Mouse (Mus musculus): ENCODE measurements around the gene Baiap2l1. TPM values are rescaled to one million over a fixed set of nuclear protein-coding genes. Genes with fewer than 3 reads are reported as not detected.

Gene Baiap2l1
- polyA plus RNA-seq, 1 experiment from 2014 or later = 13.2 TPM

GRCm38 (mm10) chr5:144245592-144245991, 112.3 kb downstream of the Baiap2l1 start:
- Histone ChIP-seq H3K27ac (ENCODE audit: low read depth, low read length) (no peak overlapping the region), H3K27me3 (ENCODE audit: control insufficient read depth, insufficient read depth, low read length) (no peaks in the 10 kb centered on the region), H3K4me3 (ENCODE audit: low read length) (no peak overlapping the region), H3K9me3 (ENCODE audit: control insufficient read depth, low read length) (0 out of 2 replicates have a peak, but pooled peaks cover 4% of the 10 kb centered on the region), H3K36me3 (ENCODE audit: control insufficient read depth, insufficient read depth, low read length) (no peaks in the 10 kb centered on the region), H3K4me1 (ENCODE audit: control insufficient read depth, insufficient read depth, low read length) (peaks cover 6% of the 10 kb centered on the region; the same call in 1 of the 2 replicates), H3K9ac (ENCODE audit: low read depth, low read length) (no peak overlapping the region), H3K4me2 (replicated peaks; ENCODE audit: low read depth, low read length) (no peak overlapping the region)
- 83% methylated on average over 2 of the region's 2 CpGs for WGBS
- ATAC-seq (ENCODE audit: low FRiP score, low TSS enrichment) = no peak

GRCm38 (mm10) chr5:144243901-144244487, 113.9 kb downstream of the Baiap2l1 start, which contains the start of gene Bri3:
Bri3 (plus strand) TSS chr5:144244437.
- no peak for ATAC-seq (ENCODE audit: low FRiP score, low TSS enrichment)
- 91% methylated on average over 7 of the region's 7 CpGs for WGBS
- H3K9me3 ChIP-seq (ENCODE audit: control insufficient read depth, low read length) = no peaks in the 10 kb centered on the region

DNA sequence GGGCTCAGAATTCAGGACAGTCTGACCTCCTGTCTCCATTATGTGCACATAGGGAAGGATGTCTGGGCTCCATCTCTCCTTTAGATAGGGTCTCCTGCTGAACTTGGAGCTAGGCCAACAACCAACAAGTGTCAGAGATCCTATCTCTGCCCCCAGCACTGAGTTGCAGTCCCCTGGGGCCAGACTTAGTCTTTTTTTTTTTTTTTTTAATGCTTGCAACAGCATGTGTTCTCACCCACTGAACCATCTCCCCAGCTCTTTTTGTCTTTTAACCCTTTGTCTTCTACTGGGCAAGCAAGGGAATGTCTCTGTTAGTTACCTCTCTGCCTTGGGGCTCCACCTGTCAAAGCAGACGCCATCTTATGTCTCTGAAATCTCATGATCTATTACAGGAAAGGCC, 118.9 kb downstream of the Baiap2l1 start:
- Histone ChIP-seq H3K4me2 (replicated peaks; ENCODE audit: low read depth, low read length) (no peak overlapping the region), H3K4me3 (ENCODE audit: low read length) (no peak overlapping the region), H3K4me1 (ENCODE audit: control insufficient read depth, insufficient read depth, low read length) (no peaks in the 10 kb centered on the region), H3K36me3 (ENCODE audit: control insufficient read depth, insufficient read depth, low read length) (no peaks in the 10 kb centered on the region), H3K9ac (ENCODE audit: low read depth, low read length) (no peak overlapping the region), H3K27ac (ENCODE audit: low read depth, low read length) (no peak overlapping the region), H3K9me3 (ENCODE audit: control insufficient read depth, low read length) (no peaks in the 10 kb centered on the region), H3K27me3 (ENCODE audit: control insufficient read depth, insufficient read depth, low read length) (no peaks in the 10 kb centered on the region)
- no peak for ATAC-seq (ENCODE audit: low FRiP score, low TSS enrichment)
- WGBS = 68% methylated on average over 1 of the region's 1 CpGs

More at GRCm38 (mm10) chr5:144243901-144244487, 113.9 kb downstream of the Baiap2l1 start, which contains the start of gene Bri3:
- Histone ChIP-seq H3K4me2 (replicated peaks; ENCODE audit: low read depth, low read length) (no peak within 1 kb of the TSS), H3K4me3 (ENCODE audit: low read length) (no peak within 1 kb of the TSS), H3K27me3 (ENCODE audit: control insufficient read depth, insufficient read depth, low read length) (no peaks in the 10 kb centered on the region), H3K27ac (ENCODE audit: low read depth, low read length) (no peak within 1 kb of the TSS), H3K9ac (ENCODE audit: low read depth, low read length) (no peak within 1 kb of the TSS), H3K36me3 (ENCODE audit: control insufficient read depth, insufficient read depth, low read length) (no peaks in the 10 kb centered on the region), H3K4me1 (ENCODE audit: control insufficient read depth, insufficient read depth, low read length) (peaks cover 6% of the 10 kb centered on the region; the same call in 1 of the 2 replicates)

- Histone ChIP-seq H3K4me3 (ENCODE audit: low read length) (no peak overlapping the region), H3K9me3 (ENCODE audit: control insufficient read depth, low read length) (no peaks in the 10 kb centered on the region), H3K4me1 (ENCODE audit: control insufficient read depth, insufficient read depth, low read length) (no peaks in the 10 kb centered on the region), H3K27ac (ENCODE audit: low read depth, low read length) (no peak overlapping the region), H3K4me2 (replicated peaks; ENCODE audit: low read depth, low read length) (no peak overlapping the region), H3K9ac (ENCODE audit: low read depth, low read length) (no peak overlapping the region), H3K27me3 (ENCODE audit: control insufficient read depth, insufficient read depth, low read length) (no peaks in the 10 kb centered on the region), H3K36me3 (ENCODE audit: control insufficient read depth, insufficient read depth, low read length) (no peaks in the 10 kb centered on the region)
- 91% methylated on average over 7 of the region's 7 CpGs for WGBS
- ATAC-seq (ENCODE audit: low FRiP score, low TSS enrichment) = no peak
Measured at GRCm38 (mm10) chr5:144234714-144235113, 123.2 kb downstream of the Baiap2l1 start.

DNA sequence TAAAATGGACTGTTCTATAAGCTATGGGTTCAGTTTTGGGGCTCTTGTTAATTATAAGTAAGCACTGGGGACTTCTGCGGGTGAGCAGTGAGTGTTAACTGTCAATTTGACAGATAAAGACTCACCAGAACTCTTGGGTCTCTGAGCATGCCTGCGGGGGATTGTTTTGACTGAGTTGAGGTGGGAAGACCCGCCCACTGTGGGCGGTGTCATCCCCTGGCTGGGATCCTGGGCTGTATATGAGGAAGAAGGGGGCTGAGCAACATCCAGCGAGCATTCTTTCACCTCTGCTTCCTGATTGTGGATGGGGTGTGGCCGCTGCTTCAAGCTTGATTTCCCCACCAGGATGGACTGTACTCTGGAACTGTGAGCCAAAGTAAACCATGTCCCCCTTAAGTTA, 123.7 kb downstream of the Baiap2l1 start:
- no peak overlapping the region for H3K4me3 ChIP-seq (ENCODE audit: low read length)
- no peaks in the 10 kb centered on the region for H3K4me1 ChIP-seq (ENCODE audit: control insufficient read depth, insufficient read depth, low read length)
- no peak overlapping the region for H3K27ac ChIP-seq (ENCODE audit: low read depth, low read length)
- no peak for ATAC-seq (ENCODE audit: low FRiP score, low TSS enrichment)
- WGBS = 76% methylated on average over 6 of the region's 6 CpGs
- no peak overlapping the region for H3K9ac ChIP-seq (ENCODE audit: low read depth, low read length)
- H3K36me3 ChIP-seq (ENCODE audit: control insufficient read depth, insufficient read depth, low read length) = no peaks in the 10 kb centered on the region
- H3K27me3 ChIP-seq (ENCODE audit: control insufficient read depth, insufficient read depth, low read length) = no peaks in the 10 kb centered on the region
- no peaks in the 10 kb centered on the region for H3K9me3 ChIP-seq (ENCODE audit: control insufficient read depth, low read length)
- H3K4me2 ChIP-seq (replicated peaks; ENCODE audit: low read depth, low read length) = no peak overlapping the region

DNA sequence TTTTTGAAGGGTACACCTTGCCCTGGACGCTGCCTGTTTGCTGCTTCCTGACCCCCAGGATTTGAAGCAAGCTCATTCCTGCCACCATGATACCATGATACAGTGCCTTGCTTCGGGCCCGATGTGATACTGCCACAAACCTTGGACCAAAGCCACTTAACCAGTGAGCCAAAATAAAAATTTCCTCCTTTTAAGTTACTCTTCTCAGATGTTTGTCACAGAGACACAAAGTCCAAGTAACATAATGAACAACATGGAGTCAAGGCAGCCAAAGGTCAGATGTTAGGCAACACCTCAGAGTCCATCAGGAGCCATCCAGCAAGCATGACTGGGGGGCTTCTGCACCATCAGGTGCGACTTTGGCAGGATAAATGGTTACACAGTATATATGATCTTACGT, 125.4 kb downstream of the Baiap2l1 start:
- no peak for ATAC-seq (ENCODE audit: low FRiP score, low TSS enrichment)
- no peak overlapping the region for H3K9ac ChIP-seq (ENCODE audit: low read depth, low read length)
- H3K36me3 ChIP-seq (ENCODE audit: control insufficient read depth, insufficient read depth, low read length) = no peaks in the 10 kb centered on the region
- no peaks in the 10 kb centered on the region for H3K9me3 ChIP-seq (ENCODE audit: control insufficient read depth, low read length)
- no peaks in the 10 kb centered on the region for H3K4me1 ChIP-seq (ENCODE audit: control insufficient read depth, insufficient read depth, low read length)
- no peaks in the 10 kb centered on the region for H3K27me3 ChIP-seq (ENCODE audit: control insufficient read depth, insufficient read depth, low read length)
- H3K4me2 ChIP-seq (replicated peaks; ENCODE audit: low read depth, low read length) = no peak overlapping the region
- no peak overlapping the region for H3K27ac ChIP-seq (ENCODE audit: low read depth, low read length)
- no peak overlapping the region for H3K4me3 ChIP-seq (ENCODE audit: low read length)
- WGBS = 85% methylated on average over 5 of the region's 5 CpGs

GRCm38 (mm10) chr5:144231410-144231809, 126.5 kb downstream of the Baiap2l1 start:
- Histone ChIP-seq H3K27me3 (ENCODE audit: control insufficient read depth, insufficient read depth, low read length) (no peaks in the 10 kb centered on the region), H3K4me3 (ENCODE audit: low read length) (no peak overlapping the region), H3K4me2 (replicated peaks; ENCODE audit: low read depth, low read length) (no peak overlapping the region), H3K9me3 (ENCODE audit: control insufficient read depth, low read length) (no peaks in the 10 kb centered on the region), H3K36me3 (ENCODE audit: control insufficient read depth, insufficient read depth, low read length) (no peaks in the 10 kb centered on the region), H3K9ac (ENCODE audit: low read depth, low read length) (no peak overlapping the region), H3K27ac (ENCODE audit: low read depth, low read length) (no peak overlapping the region), H3K4me1 (ENCODE audit: control insufficient read depth, insufficient read depth, low read length) (no peaks in the 10 kb centered on the region)
- no peak for ATAC-seq (ENCODE audit: low FRiP score, low TSS enrichment)
- WGBS = 76% methylated on average over 1 of the region's 1 CpGs

DNA sequence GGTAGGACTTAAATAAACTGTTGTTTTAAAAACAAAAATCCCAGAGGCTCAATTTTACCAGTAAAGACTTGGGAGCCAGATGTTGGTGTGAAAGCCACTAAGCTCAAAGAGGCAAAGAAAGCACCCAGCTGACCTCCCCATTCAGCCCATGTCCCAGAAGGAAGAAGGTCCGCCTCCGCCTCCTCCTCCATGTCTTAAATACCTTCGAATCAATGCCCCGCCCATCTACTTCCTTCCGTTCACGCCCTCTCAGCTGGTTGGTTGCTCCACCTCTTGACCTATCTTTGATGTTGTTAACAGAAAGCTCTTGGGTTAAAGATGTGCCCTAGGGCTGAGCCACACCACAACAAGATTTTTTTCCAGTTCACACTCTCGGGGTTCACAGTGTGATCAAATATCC, 127.7 kb downstream of the Baiap2l1 start:
- WGBS = 93% methylated on average over 7 of the region's 7 CpGs
- Histone ChIP-seq H3K4me1 (ENCODE audit: control insufficient read depth, insufficient read depth, low read length) (no peaks in the 10 kb centered on the region), H3K36me3 (ENCODE audit: control insufficient read depth, insufficient read depth, low read length) (no peaks in the 10 kb centered on the region), H3K27me3 (ENCODE audit: control insufficient read depth, insufficient read depth, low read length) (no peaks in the 10 kb centered on the region), H3K4me3 (ENCODE audit: low read length) (no peak overlapping the region), H3K9me3 (ENCODE audit: control insufficient read depth, low read length) (no peaks in the 10 kb centered on the region), H3K9ac (ENCODE audit: low read depth, low read length) (no peak overlapping the region), H3K27ac (ENCODE audit: low read depth, low read length) (no peak overlapping the region), H3K4me2 (replicated peaks; ENCODE audit: low read depth, low read length) (no peak overlapping the region)
- no peak for ATAC-seq (ENCODE audit: low FRiP score, low TSS enrichment)

DNA sequence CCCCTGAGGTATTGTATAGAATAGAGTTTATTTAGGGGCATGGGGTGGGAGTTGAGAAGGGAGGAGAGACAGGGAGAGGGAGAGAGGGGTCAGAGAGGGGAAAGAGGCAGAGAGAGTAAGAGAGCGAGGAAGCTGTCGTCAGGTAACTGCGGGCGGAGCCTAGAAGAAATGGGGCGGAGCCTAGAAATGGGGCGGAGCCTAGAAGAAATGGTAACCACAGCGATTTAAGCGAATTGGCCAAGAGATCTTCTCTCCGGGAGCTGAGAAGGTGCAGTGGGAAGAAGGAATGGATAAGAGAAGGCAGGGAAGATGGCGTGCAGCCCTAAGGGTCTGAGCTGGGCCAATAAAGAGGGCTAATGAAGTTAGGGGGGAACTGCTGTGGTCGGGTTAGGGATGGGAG, 131.7 kb downstream of the Baiap2l1 start:
- ATAC-seq (ENCODE audit: low FRiP score, low TSS enrichment) = no peak
- Histone ChIP-seq H3K27me3 (ENCODE audit: control insufficient read depth, insufficient read depth, low read length) (no peaks in the 10 kb centered on the region), H3K27ac (ENCODE audit: low read depth, low read length) (no peak overlapping the region), H3K4me2 (replicated peaks; ENCODE audit: low read depth, low read length) (no peak overlapping the region), H3K9ac (ENCODE audit: low read depth, low read length) (no peak overlapping the region), H3K4me1 (ENCODE audit: control insufficient read depth, insufficient read depth, low read length) (peaks cover 7% of the 10 kb centered on the region; the same call in 1 of the 2 replicates), H3K9me3 (ENCODE audit: control insufficient read depth, low read length) (no peaks in the 10 kb centered on the region), H3K36me3 (ENCODE audit: control insufficient read depth, insufficient read depth, low read length) (no peaks in the 10 kb centered on the region), H3K4me3 (ENCODE audit: low read length) (no peak overlapping the region)
- 29% methylated on average over 11 of the region's 11 CpGs for WGBS

All from kidney, embryonic 14.5 days (tissue).